Mouse (Mus musculus) testis, adult 2 months (tissue): ENCODE measurements around the gene Kcnk12. TPM values are rescaled to one million over a fixed set of nuclear protein-coding genes. Genes with fewer than 3 reads are reported as not detected.

ENCODE experiments used
- H3K27ac ChIP-seq: fragments of 200-500 bp; 2 replicates; pipeline ENCODE4 v1.5.1; 2012; ENCODE audit warnings: low read depth, low read length; ENCODE audit not compliant: control insufficient read depth, insufficient read depth
- H3K27me3 ChIP-seq: fragments of 200-500 bp; 2 replicates; pipeline ENCODE4 v1.6.1; 2012; ENCODE audit warnings: mild to moderate bottlenecking, low read length, moderate library complexity; ENCODE audit not compliant: control insufficient read depth, insufficient read depth
- H3K36me3 ChIP-seq: fragments of 200-500 bp; 2 replicates; pipeline ENCODE4 v1.6.1; 2012; ENCODE audit warnings: mild to moderate bottlenecking, low read length; ENCODE audit not compliant: control insufficient read depth, insufficient read depth
- H3K4me1 ChIP-seq: fragments of 200-500 bp; 2 replicates; pipeline ENCODE4 v1.6.1; 2012; ENCODE audit warnings: low read length; ENCODE audit not compliant: control insufficient read depth, insufficient read depth
- H3K4me3 ChIP-seq: fragments of 200-500 bp; 2 replicates; pipeline ENCODE4 v1.5.1; 2012; ENCODE audit warnings: low read depth, mild to moderate bottlenecking, low read length, moderate library complexity, mixed read lengths; ENCODE audit not compliant: control insufficient read depth
- CTCF ChIP-seq: fragments of 200-500 bp; IDR thresholded peaks from 2 replicates; pipeline ENCODE4 v1.5.1; 2012; ENCODE audit warnings: low read depth, mild to moderate bottlenecking, inconsistent platforms, low read length, moderate library complexity; ENCODE audit not compliant: control insufficient read depth, insufficient read depth, insufficient replicate concordance
- POLR2A ChIP-seq: fragments of 200-500 bp; IDR thresholded peaks from 2 replicates; pipeline ENCODE4 v1.6.1; 2012; ENCODE audit warnings: low read depth, mild to moderate bottlenecking, inconsistent platforms, low read length, moderate library complexity; ENCODE audit not compliant: control insufficient read depth
- polyA plus RNA-seq: library from polyadenylated mRNA; depleted of rRNA; stranded (reverse); fragments of >200 nt; gene quantifications from 2 replicates; pipeline ENCODE4 v1.2.3, GENCODE M21; 2012

The Kcnk12 gene
- polyA plus RNA-seq, 1 experiment = 1.8 TPM

DNA sequence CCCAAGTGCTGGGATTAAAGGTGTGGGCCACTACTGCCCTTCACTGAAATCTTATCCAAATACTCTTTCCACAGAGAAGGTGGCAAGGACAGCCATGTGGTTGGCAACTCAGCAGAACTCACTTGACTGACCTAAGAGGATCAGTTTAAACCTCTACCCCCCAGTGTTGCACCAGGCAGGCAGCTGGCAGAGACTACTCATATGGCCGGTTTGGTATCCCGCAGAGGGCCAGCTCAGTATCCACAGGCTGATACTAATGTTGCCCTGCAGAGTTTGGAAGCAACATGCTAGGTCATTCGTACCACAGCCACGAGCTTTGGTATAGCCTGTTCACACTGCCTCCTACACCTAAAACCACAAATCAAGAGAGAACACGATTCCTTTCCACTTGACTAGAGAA lies 3.0 kb downstream of the Kcnk12 start:
- Histone ChIP-seq H3K27ac (no peak overlapping the region), H3K36me3 (no peaks in the 10 kb centered on the region), H3K4me3 (no peak overlapping the region), H3K27me3 (no peaks in the 10 kb centered on the region), H3K4me1 (peaks cover 6% of the 10 kb centered on the region)
- no peak for TF ChIP-seq CTCF
- TF ChIP-seq POLR2A = no peak

DNA sequence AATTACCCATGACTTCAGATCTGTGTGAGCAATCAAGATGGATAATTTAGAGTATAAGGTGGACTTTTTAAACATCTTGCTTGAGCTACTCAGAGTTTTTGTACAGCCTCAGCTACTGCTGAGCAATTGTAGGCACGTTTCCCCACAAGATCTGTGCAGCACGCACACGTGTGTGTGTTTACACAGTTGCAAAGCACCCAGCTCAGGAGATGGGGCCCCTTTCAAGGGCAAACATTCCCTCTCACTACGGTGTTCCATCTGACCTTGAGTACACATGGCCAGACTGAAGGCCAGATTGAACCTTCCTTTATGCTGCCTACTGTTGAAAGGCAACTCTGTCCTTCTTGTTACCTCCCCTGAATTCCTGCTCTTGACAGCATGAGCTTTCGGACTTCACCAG lies 4.5 kb downstream of the Kcnk12 start:
- no peak for TF ChIP-seq POLR2A
- no peak for TF ChIP-seq CTCF
- Histone ChIP-seq H3K27ac (no peak overlapping the region), H3K4me3 (no peak overlapping the region), H3K27me3 (no peaks in the 10 kb centered on the region), H3K36me3 (no peaks in the 10 kb centered on the region), H3K4me1 (peaks cover 1% of the 10 kb centered on the region; the same call in 1 of the 2 replicates)

DNA sequence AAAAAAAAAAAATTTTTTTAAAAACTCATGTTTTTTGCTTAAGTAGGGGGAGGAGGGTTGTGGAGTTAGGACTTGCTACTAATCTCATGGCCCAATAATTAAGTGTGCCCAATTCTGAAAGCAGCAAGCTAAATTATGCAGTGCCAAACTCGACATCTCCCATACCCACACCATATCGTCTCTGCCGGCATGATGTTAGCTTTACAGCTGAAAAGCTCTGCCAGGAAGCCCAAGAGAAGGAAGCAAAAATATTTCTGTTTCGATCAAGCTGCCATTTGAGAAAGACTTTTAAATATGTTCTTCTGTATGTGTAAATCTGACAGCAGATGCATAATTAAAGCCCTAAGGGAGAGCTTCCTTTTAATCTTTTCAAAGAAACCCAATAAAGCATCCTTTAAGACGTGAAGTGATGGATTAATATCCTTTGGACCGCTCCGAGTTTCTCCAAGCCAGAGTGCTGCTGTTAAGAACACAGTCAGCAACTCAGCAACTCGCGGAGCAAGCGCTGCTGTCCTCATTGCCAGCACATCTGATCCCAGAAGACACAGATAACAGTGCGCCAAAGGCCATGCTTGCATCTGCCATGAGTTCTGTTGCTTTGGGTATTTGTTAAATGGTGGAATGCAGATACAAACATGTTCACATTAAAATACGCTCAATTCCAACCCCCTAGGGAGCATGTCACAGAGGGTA lies 5.0 kb downstream of the Kcnk12 start:
- Histone ChIP-seq H3K27ac (no peak overlapping the region), H3K4me1 (no peaks in the 10 kb centered on the region; the same call in 1 of the 2 replicates), H3K36me3 (no peaks in the 10 kb centered on the region), H3K4me3 (no peak overlapping the region), H3K27me3 (no peaks in the 10 kb centered on the region)
- TF ChIP-seq POLR2A (no peak), CTCF (no peak)

DNA sequence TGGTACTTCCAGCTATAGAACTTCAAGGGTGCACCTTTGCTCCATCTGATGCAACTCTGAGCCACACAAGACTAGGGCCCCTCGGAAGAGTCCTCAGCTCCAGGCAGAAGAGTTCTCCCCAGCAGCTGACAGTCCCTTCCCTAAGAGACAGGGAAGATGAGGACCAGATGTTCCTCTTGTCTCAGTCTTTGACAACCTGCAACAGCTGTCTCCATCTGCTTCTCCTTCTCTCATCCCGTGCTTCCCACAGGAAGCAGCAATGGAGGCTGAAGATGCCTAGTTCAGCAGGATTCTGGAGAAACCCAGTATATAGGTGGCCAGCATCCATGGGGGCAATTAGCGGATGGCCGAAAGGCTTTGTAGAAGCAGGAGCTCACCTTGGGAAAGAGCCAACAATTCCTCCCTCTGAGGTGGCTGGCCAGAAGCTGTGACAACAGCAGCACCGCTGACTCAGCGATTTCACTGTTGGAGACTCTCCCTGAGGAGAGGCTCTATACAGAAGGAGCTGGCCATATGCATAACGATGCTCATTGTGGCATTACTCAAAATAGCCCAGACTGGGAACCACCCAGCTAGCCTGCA lies 6.2 kb downstream of the Kcnk12 start:
- H3K27me3 ChIP-seq = no peaks in the 10 kb centered on the region
- TF ChIP-seq CTCF (no peak), POLR2A (no peak)
- no peak overlapping the region for H3K27ac ChIP-seq
- no peaks in the 10 kb centered on the region; the same call in 1 of the 2 replicates for H3K4me1 ChIP-seq
- no peaks in the 10 kb centered on the region for H3K36me3 ChIP-seq
- no peak overlapping the region for H3K4me3 ChIP-seq

DNA sequence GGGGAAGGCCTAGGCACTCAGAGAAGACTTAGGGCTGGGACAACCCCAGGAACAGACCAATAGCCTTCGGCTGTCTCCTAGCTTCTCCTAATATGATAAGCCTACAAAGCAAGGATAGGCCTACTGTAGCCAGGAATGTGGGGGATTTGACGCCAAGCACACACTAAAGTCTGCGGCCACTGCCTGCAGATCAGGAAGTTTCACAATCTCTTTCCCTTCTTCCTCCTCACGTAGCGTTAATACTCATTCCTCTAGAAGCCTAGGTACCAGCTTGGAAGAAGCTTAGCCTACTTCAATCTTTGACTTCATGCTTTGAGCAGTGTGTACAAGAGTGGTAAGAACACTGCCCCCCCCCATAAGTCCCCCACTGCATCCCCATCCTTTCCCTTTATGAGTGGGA lies 7.1 kb downstream of the Kcnk12 start:
- TF ChIP-seq CTCF (no peak), POLR2A (no peak)
- no peak overlapping the region for H3K27ac ChIP-seq
- no peaks in the 10 kb centered on the region; the same call in 1 of the 2 replicates for H3K4me1 ChIP-seq
- no peaks in the 10 kb centered on the region for H3K27me3 ChIP-seq
- no peak overlapping the region for H3K4me3 ChIP-seq
- no peaks in the 10 kb centered on the region for H3K36me3 ChIP-seq

DNA sequence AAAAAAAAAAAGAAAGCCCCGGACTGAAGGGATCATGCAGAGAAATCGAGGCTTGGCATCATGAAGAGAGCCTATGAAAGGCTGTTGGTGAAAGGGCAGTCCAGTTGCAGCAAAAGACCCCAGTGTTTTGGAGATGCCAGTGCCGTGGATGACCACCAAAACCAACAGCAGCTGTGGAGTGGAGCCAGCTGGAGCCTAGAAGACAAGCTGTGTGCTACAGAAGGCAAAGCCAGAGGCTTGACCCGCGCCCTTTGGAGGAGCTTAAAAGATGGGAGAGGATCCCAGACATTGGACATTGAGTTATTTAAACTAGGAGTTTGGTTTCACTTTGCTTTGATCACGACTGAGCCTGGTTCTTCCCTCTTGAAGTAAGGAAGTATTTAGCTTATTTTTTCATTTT lies 9.6 kb downstream of the Kcnk12 start:
- H3K4me3 ChIP-seq = no peak overlapping the region
- H3K27me3 ChIP-seq = no peaks in the 10 kb centered on the region
- no peak overlapping the region for H3K27ac ChIP-seq
- TF ChIP-seq POLR2A (no peak), CTCF (no peak)
- no peaks in the 10 kb centered on the region for H3K36me3 ChIP-seq
- no peaks in the 10 kb centered on the region; the same call in 1 of the 2 replicates for H3K4me1 ChIP-seq

DNA sequence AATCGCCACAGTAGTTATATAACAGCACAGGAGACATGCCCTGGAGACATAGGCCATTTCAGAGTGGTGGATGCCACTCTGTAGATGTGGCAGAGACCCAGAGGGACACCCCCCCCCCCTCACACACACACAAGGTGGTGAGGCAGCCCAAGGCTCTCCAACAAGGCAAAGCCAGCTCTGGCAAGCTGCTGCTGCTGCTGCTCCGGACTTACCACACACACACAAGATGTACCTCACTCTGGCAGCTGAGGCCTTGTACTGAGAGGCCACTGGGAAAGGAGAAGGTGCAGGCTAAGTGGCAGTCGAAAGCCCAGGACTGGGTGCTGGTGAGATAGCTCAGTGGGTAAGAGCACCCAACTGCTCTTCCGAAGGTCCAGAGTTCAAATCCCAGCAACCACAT lies 10.1 kb downstream of the Kcnk12 start:
- no peaks in the 10 kb centered on the region for H3K27me3 ChIP-seq
- no peak overlapping the region for H3K27ac ChIP-seq
- TF ChIP-seq POLR2A (no peak), CTCF (no peak)
- no peaks in the 10 kb centered on the region; the same call in 1 of the 2 replicates for H3K4me1 ChIP-seq
- no peaks in the 10 kb centered on the region for H3K36me3 ChIP-seq
- H3K4me3 ChIP-seq = no peak overlapping the region
